Mouse (Mus musculus) heart, embryonic 15.5 days (tissue): ENCODE measurements at regions not wholly inside any gene's neighbourhood (a gene's known extent, or its start where the extent isn't known, plus 50 kb on each side); places are given as distances from the start of the nearest gene placed in this dataset.

Experiments
- ATAC-seq: fragments of 200-750 bp; cut with Nextera tagmentation; replicated peaks from 2 replicates; pipeline ENCODE4 v1.8.0; 2017; ENCODE audit warnings: low read depth, moderate TSS enrichment; ENCODE audit not compliant: insufficient number of reproducible peaks, insufficient read depth, low FRiP score
- H3K27ac ChIP-seq: fragments of 300-500 bp; sonication (generic); 2 replicates; pipeline ENCODE4 v1.5.1; 2015; ENCODE audit warnings: mild to moderate bottlenecking, inconsistent platforms
- H3K27me3 ChIP-seq: fragments of 300-500 bp; sonication (generic); 2 replicates; pipeline ENCODE4 v1.6.1; 2015; ENCODE audit warnings: inconsistent platforms
- H3K36me3 ChIP-seq: fragments of 300-500 bp; sonication (generic); 2 replicates; pipeline ENCODE4 v1.6.1; 2015; ENCODE audit warnings: mild to moderate bottlenecking, inconsistent platforms
- H3K4me1 ChIP-seq: fragments of 300-500 bp; sonication (generic); replicated peaks from 2 replicates; pipeline ENCODE4 v1.6.1; 2015; ENCODE audit warnings: inconsistent platforms
- H3K4me2 ChIP-seq: fragments of 300-500 bp; sonication (generic); 2 replicates; pipeline ENCODE4 v1.6.1; 2015; ENCODE audit warnings: inconsistent platforms, mild to moderate bottlenecking, moderate library complexity
- H3K4me3 ChIP-seq: fragments of 300-500 bp; sonication (generic); 2 replicates; pipeline ENCODE4 v1.5.1; 2015; ENCODE audit warnings: mild to moderate bottlenecking, inconsistent platforms
- H3K9ac ChIP-seq: fragments of 300-500 bp; sonication (generic); 2 replicates; pipeline ENCODE4 v1.6.1; 2015; ENCODE audit warnings: mild to moderate bottlenecking, inconsistent platforms
- H3K9me3 ChIP-seq: fragments of 300-500 bp; sonication (generic); replicated peaks from 2 replicates; pipeline ENCODE4 v1.6.1; 2016; ENCODE audit warnings: inconsistent platforms
- WGBS: fragments of 180-500 bp; shearing (Covaris S2); methylation state at CpG from one replicate; pipeline ENCODE4 v1.1.7; 2015; ENCODE audit warnings: mixed read lengths; 5-methylcytosine and 5-hydroxymethylcytosine counted together

GRCm38 (mm10) chr7:113672779-113673595, 92.8 kb upstream of the Spon1 start:
- H3K4me1 ChIP-seq = no peaks in the 10 kb centered on the region
- no peak overlapping the region for H3K4me3 ChIP-seq
- H3K9ac ChIP-seq = no peak overlapping the region
- no peaks in the 10 kb centered on the region for H3K9me3 ChIP-seq
- WGBS = 73% methylated on average over 18 of the region's 18 CpGs
- H3K27ac ChIP-seq = no peak overlapping the region
- no peaks in the 10 kb centered on the region for H3K27me3 ChIP-seq
- no peak for ATAC-seq
- no peaks in the 10 kb centered on the region for H3K36me3 ChIP-seq
- H3K4me2 ChIP-seq = no peak overlapping the region

DNA sequence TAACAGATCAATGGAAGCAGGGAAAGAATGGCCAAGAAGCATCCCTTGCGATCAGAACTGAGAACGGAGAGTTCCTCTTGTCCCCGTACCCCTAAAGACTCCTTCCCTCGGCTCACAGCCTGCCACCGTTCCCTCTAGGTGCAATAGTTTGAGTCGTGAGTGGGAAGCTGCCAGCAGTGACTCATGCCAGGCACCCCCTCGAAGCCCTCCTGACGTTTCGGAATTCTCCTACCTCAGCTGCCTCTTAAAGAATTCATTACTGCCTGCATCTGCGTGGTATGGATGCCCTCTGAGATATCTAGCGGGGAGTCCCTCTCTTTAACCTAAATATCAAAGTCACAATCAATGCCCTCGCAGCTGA, 92.2 kb upstream of the Spon1 start:
- no peaks in the 10 kb centered on the region for H3K4me1 ChIP-seq
- H3K4me2 ChIP-seq = no peak overlapping the region
- WGBS = 74% methylated on average over 12 of the region's 12 CpGs

DNA sequence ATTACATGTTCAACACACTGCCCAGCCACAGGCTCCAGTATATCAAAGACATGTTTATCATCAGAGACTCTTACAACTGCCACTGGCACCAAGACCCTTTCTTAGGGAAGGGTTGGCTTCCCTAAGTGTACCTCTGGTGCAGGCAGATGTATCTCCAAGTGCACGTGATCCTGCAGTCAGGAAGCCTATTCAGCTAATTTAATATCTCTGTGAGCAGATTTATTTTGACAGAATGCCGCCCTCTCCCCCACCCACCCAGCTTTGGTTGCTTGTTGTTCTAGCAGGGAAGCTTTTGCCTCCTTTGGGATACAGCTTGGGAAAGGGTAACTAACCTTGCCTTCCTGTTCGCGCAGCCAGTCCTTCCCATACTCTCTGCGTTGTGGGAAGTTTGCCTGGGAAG, 83.5 kb upstream of the Spon1 start:
- 77% methylated on average over 5 of the region's 5 CpGs for WGBS
- H3K27me3 ChIP-seq = no peaks in the 10 kb centered on the region
- no peaks in the 10 kb centered on the region for H3K4me1 ChIP-seq
- no peaks in the 10 kb centered on the region for H3K9me3 ChIP-seq
- H3K4me3 ChIP-seq = no peak overlapping the region
- H3K27ac ChIP-seq = no peak overlapping the region
- H3K36me3 ChIP-seq = no peaks in the 10 kb centered on the region
- H3K9ac ChIP-seq = no peak overlapping the region
- no peak for ATAC-seq
- H3K4me2 ChIP-seq = no peak overlapping the region

More for the DNA sequence above, 92.2 kb upstream of the Spon1 start:
- Histone ChIP-seq H3K36me3 (no peaks in the 10 kb centered on the region), H3K27me3 (no peaks in the 10 kb centered on the region), H3K9ac (no peak overlapping the region), H3K9me3 (no peaks in the 10 kb centered on the region), H3K27ac (no peak overlapping the region), H3K4me3 (no peak overlapping the region)
- ATAC-seq = no peak

DNA sequence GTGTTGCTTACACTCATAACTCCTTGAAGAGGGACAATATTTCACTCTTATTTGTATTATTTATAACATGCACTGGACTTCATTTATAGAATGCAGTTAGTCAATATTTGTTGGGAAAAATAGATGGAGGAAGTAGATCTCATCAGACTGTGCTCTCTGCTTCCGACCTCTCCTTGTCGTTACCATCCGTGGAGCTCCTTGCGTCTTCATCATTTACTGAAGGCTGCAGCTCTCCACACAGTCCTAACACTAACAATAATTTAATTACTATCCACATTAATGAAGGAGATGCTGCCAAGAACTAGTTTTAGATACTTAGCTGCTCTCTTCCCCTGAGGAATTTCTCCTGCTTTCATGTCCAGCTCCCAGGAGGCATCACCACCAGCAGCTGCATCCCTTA, 80.4 kb upstream of the Spon1 start:
- Histone ChIP-seq H3K4me1 (peaks cover 12% of the 10 kb centered on the region), H3K36me3 (no peaks in the 10 kb centered on the region), H3K27ac (no peak overlapping the region), H3K4me3 (no peak overlapping the region), H3K9me3 (no peaks in the 10 kb centered on the region), H3K4me2 (no peak overlapping the region), H3K27me3 (no peaks in the 10 kb centered on the region), H3K9ac (no peak overlapping the region)
- no peak for ATAC-seq
- WGBS = 85% methylated on average over 4 of the region's 4 CpGs

DNA sequence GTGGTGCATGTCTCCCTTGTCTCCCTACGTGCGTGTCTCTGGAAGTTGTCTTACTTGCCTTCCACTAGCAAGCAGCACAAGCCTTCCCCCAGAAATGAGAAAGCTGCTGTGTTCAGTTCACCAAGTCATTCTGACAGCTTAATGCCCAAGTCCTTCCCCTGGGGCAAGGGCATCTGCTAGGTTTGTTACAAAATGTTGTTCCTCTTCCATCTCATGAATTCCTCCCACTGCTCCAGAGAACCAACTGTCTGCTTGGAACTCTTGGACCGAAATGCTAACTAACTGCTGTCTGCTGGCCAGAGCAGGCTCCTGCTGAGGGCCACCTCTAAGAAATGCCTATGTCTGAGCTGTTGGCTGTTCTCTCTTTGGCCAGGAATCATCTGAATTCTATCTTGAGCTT, 79.3 kb upstream of the Spon1 start:
- Histone ChIP-seq H3K4me2 (no peak overlapping the region), H3K27ac (no peak overlapping the region), H3K36me3 (no peaks in the 10 kb centered on the region), H3K4me1 (peaks cover 12% of the 10 kb centered on the region), H3K4me3 (no peak overlapping the region), H3K9me3 (no peaks in the 10 kb centered on the region), H3K27me3 (no peaks in the 10 kb centered on the region), H3K9ac (no peak overlapping the region)
- no peak for ATAC-seq
- WGBS = 65% methylated on average over 3 of the region's 3 CpGs

DNA sequence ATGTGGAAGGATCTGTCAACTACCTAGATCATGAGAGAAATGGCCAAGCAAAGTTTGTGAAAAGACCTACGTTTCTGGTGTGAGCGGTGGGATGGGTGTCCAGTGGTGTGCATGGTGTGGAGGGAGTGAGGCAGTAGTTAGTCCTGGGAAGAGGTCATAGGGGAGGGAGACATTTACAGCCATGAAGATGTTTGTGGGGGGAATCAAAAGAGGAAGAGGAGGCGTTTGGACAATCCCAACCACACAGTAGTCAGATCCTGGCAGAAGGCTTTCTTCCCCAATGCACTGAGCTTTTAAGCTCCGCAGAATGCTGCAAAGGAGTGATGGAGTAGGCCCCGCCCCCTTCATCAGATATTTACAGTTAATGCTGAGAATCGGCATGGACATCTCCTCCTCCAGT, 78.2 kb upstream of the Spon1 start:
- H3K9ac ChIP-seq = no peak overlapping the region
- no peak overlapping the region for H3K4me3 ChIP-seq
- no peak overlapping the region for H3K4me2 ChIP-seq
- no peak for ATAC-seq
- H3K27me3 ChIP-seq = no peaks in the 10 kb centered on the region
- no peak overlapping the region for H3K27ac ChIP-seq
- no peaks in the 10 kb centered on the region for H3K36me3 ChIP-seq
- 69% methylated on average over 6 of the region's 6 CpGs for WGBS
- H3K4me1 ChIP-seq = peaks cover 12% of the 10 kb centered on the region
- no peaks in the 10 kb centered on the region for H3K9me3 ChIP-seq

DNA sequence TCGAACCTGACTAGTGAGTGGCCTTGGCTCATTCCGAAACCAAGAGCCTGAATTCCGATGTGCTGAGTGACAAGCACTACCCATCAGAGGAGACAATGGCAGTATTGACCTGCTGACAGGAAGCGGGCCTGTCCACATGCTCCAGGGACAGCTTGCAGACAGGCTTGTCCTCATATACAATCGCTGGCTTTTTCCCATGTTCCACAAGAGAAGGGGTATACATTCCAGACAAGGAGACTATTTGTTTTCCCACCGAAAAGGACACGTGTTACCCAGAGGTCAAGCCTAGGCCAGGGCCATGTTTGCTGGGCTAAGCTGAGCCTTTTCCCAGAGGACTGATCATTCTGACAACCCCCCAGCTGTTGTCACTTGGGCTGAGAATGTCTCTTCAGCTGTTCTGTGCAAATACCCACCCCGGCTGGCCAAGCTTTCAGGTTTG, 77.5 kb upstream of the Spon1 start:
- ATAC-seq = no peak; the same call in 1 of the 2 replicates
- H3K4me2 ChIP-seq = no peak overlapping the region
- H3K9me3 ChIP-seq = no peaks in the 10 kb centered on the region
- no peak overlapping the region for H3K27ac ChIP-seq
- WGBS = 31% methylated on average over 8 of the region's 8 CpGs
- H3K9ac ChIP-seq = no peak overlapping the region
- no peak overlapping the region for H3K4me3 ChIP-seq
- H3K27me3 ChIP-seq = no peaks in the 10 kb centered on the region
- H3K4me1 ChIP-seq = peaks cover 12% of the 10 kb centered on the region
- no peaks in the 10 kb centered on the region for H3K36me3 ChIP-seq

GRCm38 (mm10) chr7:113688717-113689116, 77.1 kb upstream of the Spon1 start:
- Histone ChIP-seq H3K4me3 (no peak overlapping the region), H3K27me3 (no peaks in the 10 kb centered on the region), H3K36me3 (no peaks in the 10 kb centered on the region), H3K4me1 (peaks cover 12% of the 10 kb centered on the region), H3K9me3 (no peaks in the 10 kb centered on the region), H3K9ac (no peak overlapping the region), H3K27ac (no peak overlapping the region), H3K4me2 (no peak overlapping the region)
- ATAC-seq = no peak
- 73% methylated on average over 1 of the region's 1 CpGs for WGBS

GRCm38 (mm10) chr7:113689131-113689530, 76.7 kb upstream of the Spon1 start:
- Histone ChIP-seq H3K9ac (no peak overlapping the region), H3K27me3 (no peaks in the 10 kb centered on the region), H3K4me3 (no peak overlapping the region), H3K4me2 (no peak overlapping the region), H3K4me1 (peaks cover 12% of the 10 kb centered on the region), H3K36me3 (no peaks in the 10 kb centered on the region), H3K27ac (no peak overlapping the region), H3K9me3 (no peaks in the 10 kb centered on the region)
- 77% methylated on average over 2 of the region's 2 CpGs for WGBS
- ATAC-seq = no peak

DNA sequence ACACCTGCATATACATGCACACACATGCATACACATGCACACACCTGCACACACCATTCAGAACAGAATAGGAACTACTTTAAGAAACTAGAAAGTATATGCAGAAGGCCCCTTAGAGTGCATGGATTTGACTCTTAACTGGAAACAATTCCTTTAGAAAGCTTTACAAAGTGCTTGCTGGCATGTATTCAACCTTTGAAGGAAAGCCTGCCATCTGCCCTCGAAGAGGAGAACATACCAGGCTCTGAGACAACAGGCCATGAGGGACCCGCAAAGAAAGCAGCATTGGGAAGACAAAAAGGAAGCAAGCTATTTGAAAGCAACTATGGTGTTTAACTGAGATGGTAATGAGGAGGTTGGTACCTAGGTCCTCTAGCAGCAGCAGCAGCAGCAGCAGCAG, 74.0 kb upstream of the Spon1 start:
- Histone ChIP-seq H3K36me3 (no peaks in the 10 kb centered on the region), H3K4me2 (no peak overlapping the region), H3K9me3 (no peaks in the 10 kb centered on the region), H3K9ac (no peak overlapping the region), H3K27me3 (no peaks in the 10 kb centered on the region), H3K27ac (no peak overlapping the region), H3K4me3 (no peak overlapping the region), H3K4me1 (peaks cover 12% of the 10 kb centered on the region)
- no peak for ATAC-seq
- 45% methylated on average over 2 of the region's 2 CpGs for WGBS

- ATAC-seq = no peak
- H3K4me1 ChIP-seq = peaks cover 2% of the 10 kb centered on the region
- H3K4me2 ChIP-seq = no peak overlapping the region
- no peak overlapping the region for H3K4me3 ChIP-seq
- H3K27ac ChIP-seq = no peak overlapping the region
- no peak overlapping the region for H3K9ac ChIP-seq
- no peaks in the 10 kb centered on the region for H3K27me3 ChIP-seq
- 66% methylated on average over 3 of the region's 3 CpGs for WGBS
- no peaks in the 10 kb centered on the region for H3K9me3 ChIP-seq
- no peaks in the 10 kb centered on the region for H3K36me3 ChIP-seq
Measured at GRCm38 (mm10) chr7:113693526-113693925, 72.3 kb upstream of the Spon1 start.

DNA sequence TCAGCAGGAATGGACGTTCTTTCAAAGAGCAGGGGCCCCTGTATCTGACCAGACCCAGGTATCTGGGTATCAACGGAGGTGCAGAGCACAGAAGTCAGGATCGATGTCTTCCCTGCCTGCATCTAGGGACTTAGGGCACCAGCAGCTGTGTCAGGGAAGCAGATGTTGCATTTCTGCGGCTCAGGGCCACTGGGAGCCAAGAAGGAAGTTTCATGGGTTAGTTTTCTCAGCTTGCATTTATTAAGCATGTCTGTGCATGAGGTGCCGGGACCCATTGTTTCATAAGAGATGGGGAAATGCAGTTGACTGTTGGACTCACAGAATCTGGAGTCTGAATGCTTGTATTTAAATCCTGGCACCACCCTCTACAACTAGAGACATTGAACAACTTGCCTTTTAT, 71.3 kb upstream of the Spon1 start:
- WGBS = 62% methylated on average over 5 of the region's 5 CpGs
- Histone ChIP-seq H3K4me2 (no peak overlapping the region), H3K9ac (no peak overlapping the region), H3K27ac (no peak overlapping the region), H3K36me3 (no peaks in the 10 kb centered on the region), H3K4me1 (no peaks in the 10 kb centered on the region), H3K9me3 (no peaks in the 10 kb centered on the region), H3K27me3 (no peaks in the 10 kb centered on the region), H3K4me3 (no peak overlapping the region)
- no peak for ATAC-seq
